Mouse (Mus musculus) heart, postnatal 0 days (tissue): Measurements from ENCODE around the gene Fam234b.

Source experiments
- CTCF ChIP-seq: IDR thresholded peaks from 2 replicates; pipeline ENCODE4 v1.5.1; 2016; ENCODE audit warnings: antibody characterized with exemption, control low read depth, low read depth
- EP300 ChIP-seq: IDR thresholded peaks from 2 replicates; pipeline ENCODE4 v1.6.1; 2016; ENCODE audit warnings: antibody characterized with exemption, low read depth

DNA sequence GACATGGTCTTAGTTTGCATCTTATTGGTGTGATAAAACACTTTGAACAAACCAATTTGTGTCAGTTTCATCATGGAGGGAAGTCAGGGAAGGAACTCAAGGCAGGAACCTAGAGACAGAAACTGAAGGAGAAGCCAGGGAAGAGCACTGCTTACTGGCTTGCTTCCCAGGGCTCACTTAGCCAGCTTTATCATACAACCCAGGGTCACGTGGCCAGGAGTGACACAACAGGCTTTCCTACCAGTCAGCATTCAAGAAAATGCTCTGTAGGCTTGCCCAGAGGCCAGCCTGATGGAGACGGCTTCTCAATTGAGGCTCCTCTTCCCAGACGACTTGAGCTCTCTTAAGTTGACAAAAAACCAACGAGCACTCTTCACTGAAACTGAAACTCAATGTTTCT lies 2.9 kb upstream of the Fam234b start:
- TF ChIP-seq CTCF (no peak), EP300 (no peak)
